ENCODE assay signal across 8 mouse cellular contexts in genomic region chr5:108312224-108313064, GRCm38 (mm10). TPM values are rescaled to one million over a fixed set of nuclear protein-coding genes. Genes with fewer than 3 reads are reported as not detected.
DNase-seq lines count a peak whose midpoint lies in the region; ATAC-seq lines count a peak whose summit lies in the region.

Gene Pigg (plus strand): TSS chr5:108312609.

- ATAC-seq in common myeloid progenitor, adult 5-6 weeks (replicated peaks; ENCODE audit: low read depth, poor library complexity, severe bottlenecking): peak; percentile 99

- H3K27me3 ChIP-seq in megakaryocyte, embryonic 14.5 days (replicated peaks): no peaks in the 10 kb centered on the region

- peaks cover 13% of the 10 kb centered on the region for H3K36me3 ChIP-seq in megakaryocyte, embryonic 14.5 days (replicated peaks; ENCODE audit: low read length)

- peaks cover 21% of the 10 kb centered on the region for H3K4me1 ChIP-seq in megakaryocyte, embryonic 14.5 days

- DNase-seq in ZHBTc4 (ENCODE audit: low read depth, low spot score): peak; percentile 95
- DNase-seq in gastrocnemius, adult 8-10 months (ENCODE audit: low spot score in 2 of 2): peak; percentile 79 to 81
- peak; percentile 31 for DNase-seq in hindlimb bud, embryonic 11.5 days (ENCODE audit: extremely low spot score, low read depth, low spot score)
- peak; percentile 87 to 88 for DNase-seq in left cerebral cortex, adult 8-10 months (ENCODE audit: low spot score in 2 of 2)
- peak; percentile 95 for DNase-seq in right cerebral cortex, postnatal 10 days (ENCODE audit: low spot score in 2 of 2)
- DNase-seq in urinary bladder, postnatal 25 days (ENCODE audit: low spot score): peak; percentile 92

- H3K4me3 ChIP-seq in megakaryocyte, embryonic 14.5 days (replicated peaks): peak within 1 kb of the TSS; percentile 95

- H3K9me3 ChIP-seq in megakaryocyte, embryonic 14.5 days: peaks cover 13% of the 10 kb centered on the region

RNA-seq across cellular contexts. Expression of gene Pigg, which starts in this region (rescaled TPM):
- total RNA-seq in common myeloid progenitor, adult 5-6 weeks (2017): 6.7 and 8.8 TPM in 2 replicates
- total RNA-seq in gastrocnemius, adult 8-10 months (2022): 1 to 10 TPM; 3.3 to 4.3 (median 4.2) TPM
- total RNA-seq in left cerebral cortex, adult 8-10 months (2022): 10 to 100 TPM; 11.1 to 11.5 (median 11.3) TPM
- polyA plus RNA-seq in megakaryocyte, embryonic 14.5 days (2012; ENCODE audit: insufficient read depth, low replicate concordance): 0.55 and 0.77 TPM in 2 replicates

Comparison
In these comparisons a context has a peak if more than half of its experiments do, and no peak if none do; other contexts are left out.
1. Peak in every context shown above with its lines: DNase-seq, ATAC-seq and H3K4me3 ChIP-seq.
2. DNase-seq: peak in every context shown above with its lines; median percentile 95 in ZHBTc4; 95 in right cerebral cortex, postnatal 10 days; 92 in urinary bladder, postnatal 25 days; 88 in left cerebral cortex, adult 8-10 months; 80 in gastrocnemius, adult 8-10 months; 31 in hindlimb bud, embryonic 11.5 days.